Mouse (Mus musculus) liver, adult 2 months (tissue): ENCODE measurements around the gene A3galt2.

ENCODE experiments used
- CTCF ChIP-seq: fragments of 200-500 bp; IDR thresholded peaks from 2 replicates; pipeline ENCODE4 v1.5.1; 2011; ENCODE audit warnings: low read depth, low read length, control low read depth
- POLR2A ChIP-seq: fragments of 200-500 bp; IDR thresholded peaks from 2 replicates; pipeline ENCODE4 v1.6.1; 2011; ENCODE audit warnings: low read length, control low read depth; ENCODE audit not compliant: insufficient read depth; ENCODE audit errors: extremely low read depth

DNA sequence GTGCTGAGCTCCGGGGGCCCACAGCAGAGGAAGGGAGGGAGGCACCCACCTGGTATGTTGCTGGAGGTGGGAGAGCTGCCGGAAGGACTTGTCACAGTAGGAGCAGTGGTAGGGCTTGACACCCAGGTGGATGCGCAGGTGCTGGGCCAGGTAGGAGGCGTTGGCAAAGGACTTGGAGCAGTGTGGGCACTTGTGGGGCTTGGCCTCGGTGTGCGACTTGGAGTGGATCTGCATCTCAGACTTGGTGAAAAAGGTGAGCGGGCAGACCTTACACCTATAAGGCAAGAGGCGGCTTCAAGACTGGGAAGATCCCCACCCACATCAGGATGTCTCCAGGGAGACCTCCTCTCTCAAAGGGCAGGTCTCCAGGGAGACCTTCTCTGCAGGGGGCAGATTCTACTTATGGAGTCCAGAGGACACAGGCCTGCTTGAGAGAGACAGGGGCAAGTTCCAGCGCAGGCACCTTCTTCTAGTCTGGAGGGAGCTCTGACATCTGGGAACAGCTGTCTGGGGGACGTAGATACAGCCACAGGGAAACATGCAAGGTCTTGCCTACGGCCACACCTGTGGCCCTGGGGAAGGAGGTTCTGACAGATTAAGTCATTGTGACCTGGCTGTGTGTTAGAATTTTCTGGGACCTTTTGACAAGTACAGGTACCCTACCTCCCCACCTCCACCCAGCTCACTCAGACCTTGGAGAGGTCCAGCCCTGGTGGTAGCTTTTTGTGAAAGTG, 30.9 kb downstream of the A3galt2 start:
- TF ChIP-seq POLR2A (no peak), CTCF (no peak)
